Mouse (Mus musculus): Measurements from ENCODE around the gene Ubr1. TPM values are rescaled to one million over a fixed set of nuclear protein-coding genes. Genes with fewer than 3 reads are reported as not detected.

The Ubr1 gene
- polyA plus RNA-seq, 1 experiment = 12.1 TPM

DNA sequence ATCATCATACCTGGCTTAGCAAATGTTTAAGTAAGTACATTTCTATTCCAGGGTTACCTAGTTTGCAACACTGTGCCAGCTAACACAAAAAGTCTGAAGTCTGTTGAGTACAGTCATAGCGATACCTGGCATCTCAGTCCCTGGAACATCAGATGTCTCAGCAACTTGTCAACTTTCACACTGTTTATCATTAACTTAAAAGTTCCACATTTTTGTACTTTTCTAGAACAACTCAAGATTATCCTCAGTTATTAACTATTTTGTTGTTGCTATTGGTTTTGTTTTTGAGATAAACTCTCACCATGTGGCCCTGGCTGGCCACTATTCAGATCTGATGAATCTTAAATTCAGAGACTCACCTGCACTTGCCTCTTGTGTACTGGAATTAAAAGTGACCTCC lies 107.1 kb downstream of the Ubr1 start:
- Histone ChIP-seq H3K27ac (ENCODE audit: insufficient read depth, low read depth, low read length) (no peak overlapping the region), H3K36me3 (ENCODE audit: control insufficient read depth, insufficient read depth, low read length) (peaks cover 29% of the 10 kb centered on the region), H3K4me3 (ENCODE audit: low read depth, low read length) (no peak overlapping the region), H3K4me1 (ENCODE audit: control insufficient read depth, insufficient read depth, insufficient read length, low read length) (no peaks in the 10 kb centered on the region), H3K27me3 (ENCODE audit: control insufficient read depth, insufficient read depth, low read length) (no peaks in the 10 kb centered on the region)
- 98% methylated on average over 1 of the region's 1 CpGs for WGBS
- no peak for TF ChIP-seq POLR2A (IDR thresholded peaks at IDR 0.05; ENCODE audit: low read depth, low read length)
- TF ChIP-seq CTCF (IDR thresholded peaks at IDR 0.05; ENCODE audit: extremely low read depth, insufficient read length, insufficient replicate concordance, low read depth, low read length) = no peak

DNA sequence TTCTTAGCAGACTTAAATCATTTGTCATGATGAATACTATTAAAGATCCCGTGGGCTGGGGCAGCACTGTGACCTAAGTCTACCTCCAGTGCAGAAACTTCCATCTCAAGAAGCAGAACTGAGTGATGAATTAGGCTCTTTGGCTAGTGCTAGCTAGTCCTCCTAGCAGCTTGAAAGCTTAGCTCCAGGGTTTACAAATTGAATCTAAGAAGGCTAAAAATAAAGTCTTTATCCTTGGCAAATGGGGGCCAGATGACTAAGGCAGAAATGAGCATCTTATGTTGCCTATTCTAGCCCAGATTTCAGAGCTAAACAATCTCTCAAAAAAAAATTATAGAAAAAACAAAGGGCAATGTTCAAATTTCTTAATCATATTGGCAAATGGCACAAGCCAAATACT lies 109.8 kb downstream of the Ubr1 start:
- H3K27ac ChIP-seq (ENCODE audit: insufficient read depth, low read depth, low read length) = no peak overlapping the region
- no peak overlapping the region for H3K4me3 ChIP-seq (ENCODE audit: low read depth, low read length)
- H3K4me1 ChIP-seq (ENCODE audit: control insufficient read depth, insufficient read depth, insufficient read length, low read length) = no peaks in the 10 kb centered on the region
- H3K36me3 ChIP-seq (ENCODE audit: control insufficient read depth, insufficient read depth, low read length) = peaks cover 22% of the 10 kb centered on the region
- WGBS = 81% methylated on average over 1 of the region's 1 CpGs
- H3K27me3 ChIP-seq (ENCODE audit: control insufficient read depth, insufficient read depth, low read length) = no peaks in the 10 kb centered on the region
- TF ChIP-seq CTCF (IDR thresholded peaks at IDR 0.05; ENCODE audit: extremely low read depth, insufficient read length, insufficient replicate concordance, low read depth, low read length) (no peak), POLR2A (IDR thresholded peaks at IDR 0.05; ENCODE audit: low read depth, low read length) (no peak)

- WGBS = 82% methylated on average over 3 of the region's 3 CpGs
- Histone ChIP-seq H3K27ac (ENCODE audit: insufficient read depth, low read depth, low read length) (no peak overlapping the region), H3K27me3 (ENCODE audit: control insufficient read depth, insufficient read depth, low read length) (no peaks in the 10 kb centered on the region), H3K4me3 (ENCODE audit: low read depth, low read length) (no peak overlapping the region), H3K4me1 (ENCODE audit: control insufficient read depth, insufficient read depth, insufficient read length, low read length) (no peaks in the 10 kb centered on the region), H3K36me3 (ENCODE audit: control insufficient read depth, insufficient read depth, low read length) (peaks cover 9% of the 10 kb centered on the region)
- TF ChIP-seq CTCF (IDR thresholded peaks at IDR 0.05; ENCODE audit: extremely low read depth, insufficient read length, insufficient replicate concordance, low read depth, low read length) (no peak), POLR2A (IDR thresholded peaks at IDR 0.05; ENCODE audit: low read depth, low read length) (no peak)
Measured at GRCm38 (mm10) chr2:120858131-120858530, 112.4 kb downstream of the Ubr1 start.

DNA sequence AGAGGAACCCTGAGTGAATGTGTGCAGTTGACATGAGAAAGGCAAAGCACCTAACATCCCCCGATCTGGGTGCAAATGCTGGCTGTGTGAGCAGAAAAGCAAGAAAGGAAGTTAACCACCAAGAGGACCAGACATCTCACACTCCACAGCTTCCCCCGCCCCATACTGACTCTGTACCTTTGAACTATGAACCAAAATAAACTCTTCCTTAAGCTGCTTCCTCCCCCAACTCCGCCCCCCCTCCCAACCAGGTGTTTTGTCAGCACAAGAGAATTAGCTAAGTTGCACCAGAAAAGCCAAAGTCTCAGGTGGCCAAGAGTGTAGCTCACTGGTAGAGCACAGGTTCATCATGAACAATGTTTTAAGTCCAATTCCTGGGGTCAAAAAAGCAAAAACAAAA lies 117.4 kb downstream of the Ubr1 start:
- 38% methylated on average over 3 of the region's 3 CpGs for WGBS
- Histone ChIP-seq H3K36me3 (ENCODE audit: control insufficient read depth, insufficient read depth, low read length) (no peaks in the 10 kb centered on the region), H3K27me3 (ENCODE audit: control insufficient read depth, insufficient read depth, low read length) (no peaks in the 10 kb centered on the region), H3K4me1 (ENCODE audit: control insufficient read depth, insufficient read depth, insufficient read length, low read length) (peaks cover 5% of the 10 kb centered on the region; the same call in 1 of the 2 replicates), H3K4me3 (ENCODE audit: low read depth, low read length) (no peak overlapping the region), H3K27ac (ENCODE audit: insufficient read depth, low read depth, low read length) (no peak overlapping the region)
- TF ChIP-seq POLR2A (IDR thresholded peaks at IDR 0.05; ENCODE audit: low read depth, low read length) = no peak
- no peak for TF ChIP-seq CTCF (IDR thresholded peaks at IDR 0.05; ENCODE audit: extremely low read depth, insufficient read length, insufficient replicate concordance, low read depth, low read length)

DNA sequence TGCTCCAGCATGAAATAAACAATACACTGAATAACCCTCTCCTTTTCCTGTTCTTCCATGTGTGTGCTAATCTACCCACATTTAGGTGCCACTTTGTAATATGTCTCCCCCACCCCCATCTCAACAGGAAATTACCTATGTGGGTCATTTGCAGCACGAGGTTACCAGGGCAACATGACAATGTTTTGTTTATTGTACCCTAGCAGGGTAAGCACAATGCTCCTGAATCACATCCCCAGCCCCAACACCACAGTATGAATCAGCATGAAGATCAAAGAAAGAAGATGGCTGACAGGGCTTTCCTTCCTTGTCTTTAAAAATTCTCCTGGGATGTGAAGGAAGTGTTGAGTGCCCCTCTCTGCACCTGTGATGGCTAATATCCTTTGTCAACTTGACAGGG lies 117.9 kb downstream of the Ubr1 start:
- Histone ChIP-seq H3K4me3 (ENCODE audit: low read depth, low read length) (no peak overlapping the region), H3K27me3 (ENCODE audit: control insufficient read depth, insufficient read depth, low read length) (no peaks in the 10 kb centered on the region), H3K27ac (ENCODE audit: insufficient read depth, low read depth, low read length) (no peak overlapping the region), H3K4me1 (ENCODE audit: control insufficient read depth, insufficient read depth, insufficient read length, low read length) (peaks cover 5% of the 10 kb centered on the region; the same call in 1 of the 2 replicates), H3K36me3 (ENCODE audit: control insufficient read depth, insufficient read depth, low read length) (no peaks in the 10 kb centered on the region)
- no peak for TF ChIP-seq POLR2A (IDR thresholded peaks at IDR 0.05; ENCODE audit: low read depth, low read length)
- TF ChIP-seq CTCF (IDR thresholded peaks at IDR 0.05; ENCODE audit: extremely low read depth, insufficient read length, insufficient replicate concordance, low read depth, low read length) = no peak
- WGBS = 14% methylated on average over 1 of the region's 1 CpGs

GRCm38 (mm10) chr2:120850424-120851082 lies 120.0 kb downstream of the Ubr1 start, which contains the start of gene Ttbk2:
Gene Ttbk2 (minus strand): TSS chr2:120850604.
- H3K36me3 ChIP-seq (ENCODE audit: control insufficient read depth, insufficient read depth, low read length) = no peaks in the 10 kb centered on the region
- H3K27ac ChIP-seq (ENCODE audit: insufficient read depth, low read depth, low read length) = no peak within 1 kb of the TSS
- TF ChIP-seq POLR2A (IDR thresholded peaks at IDR 0.05; ENCODE audit: low read depth, low read length) (no peak), CTCF (IDR thresholded peaks at IDR 0.05; ENCODE audit: extremely low read depth, insufficient read length, insufficient replicate concordance, low read depth, low read length) (no peak)
- H3K4me1 ChIP-seq (ENCODE audit: control insufficient read depth, insufficient read depth, insufficient read length, low read length) = peaks cover 5% of the 10 kb centered on the region; the same call in 1 of the 2 replicates
- peak within 1 kb of the TSS; percentile 91 for H3K4me3 ChIP-seq (ENCODE audit: low read depth, low read length)
- 1% methylated on average over 35 of the region's 39 CpGs for WGBS
- H3K27me3 ChIP-seq (ENCODE audit: control insufficient read depth, insufficient read depth, low read length) = no peaks in the 10 kb centered on the region

DNA sequence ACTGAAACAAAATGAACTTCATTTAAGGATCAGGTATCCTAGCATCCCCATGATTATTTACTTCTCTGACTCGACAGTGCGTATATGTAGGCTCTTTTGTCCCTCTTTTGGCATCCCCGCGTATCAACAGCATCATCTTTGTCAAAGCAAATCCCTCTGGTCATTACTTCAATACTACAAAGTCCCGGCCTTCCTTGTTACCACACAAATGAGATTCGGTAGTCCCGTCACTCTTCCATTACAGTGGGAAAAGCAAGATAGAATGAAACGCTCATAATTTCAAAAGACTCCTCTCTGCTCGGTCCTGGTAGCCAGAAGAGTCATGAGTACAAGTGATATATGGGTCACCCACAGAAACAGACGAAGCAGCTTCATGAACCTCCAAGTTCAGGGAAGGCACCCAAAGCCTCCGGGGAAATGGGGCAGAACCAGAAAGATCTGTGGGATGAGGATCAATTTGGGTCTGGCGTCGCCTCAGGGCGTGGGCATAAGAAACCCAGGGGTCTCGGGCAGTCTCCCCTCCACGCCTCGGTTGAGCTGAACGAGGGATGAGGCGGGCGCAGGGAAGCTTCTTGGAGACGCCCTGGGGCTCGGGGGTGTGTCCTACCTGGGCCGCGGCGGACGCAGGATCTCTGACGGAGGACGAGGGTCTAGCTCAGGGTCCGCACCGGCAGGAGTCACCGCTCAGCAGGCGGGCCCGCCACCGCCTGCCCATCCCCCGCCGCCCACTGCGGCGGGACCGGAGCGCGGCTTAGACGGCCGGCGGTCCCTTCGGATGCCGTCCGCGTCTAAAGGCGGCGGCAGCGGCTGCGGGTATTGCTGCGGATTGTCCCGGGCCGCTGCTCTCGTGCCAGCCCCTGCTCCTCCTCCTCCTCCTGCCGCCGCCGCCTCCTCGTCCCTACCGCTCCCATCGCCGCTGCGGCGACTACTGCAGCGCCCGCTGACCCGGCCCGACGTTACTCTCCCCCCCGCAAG lies 120.8 kb downstream of the Ubr1 start, which contains the start of gene Cdan1:
Cdan1 (minus strand) TSS at position 680 of the 975 bp plus-strand sequence.
- no peak within 1 kb of the TSS for H3K27ac ChIP-seq (ENCODE audit: insufficient read depth, low read depth, low read length)

More for the DNA sequence above, 120.8 kb downstream of the Ubr1 start, which contains the start of gene Cdan1:
- Histone ChIP-seq H3K27me3 (ENCODE audit: control insufficient read depth, insufficient read depth, low read length) (no peaks in the 10 kb centered on the region), H3K4me1 (ENCODE audit: control insufficient read depth, insufficient read depth, insufficient read length, low read length) (peaks cover 5% of the 10 kb centered on the region; the same call in 1 of the 2 replicates), H3K4me3 (ENCODE audit: low read depth, low read length) (peak within 1 kb of the TSS; percentile 91), H3K36me3 (ENCODE audit: control insufficient read depth, insufficient read depth, low read length) (no peaks in the 10 kb centered on the region)
- 0 out of 2 replicates have a peak, but pooled peaks have one; percentile 9 for TF ChIP-seq POLR2A (IDR thresholded peaks at IDR 0.05; ENCODE audit: low read depth, low read length)
- no peak for TF ChIP-seq CTCF (IDR thresholded peaks at IDR 0.05; ENCODE audit: extremely low read depth, insufficient read length, insufficient replicate concordance, low read depth, low read length)
- 2% methylated on average over 61 of the region's 71 CpGs for WGBS

Data from small intestine, adult 2 months (tissue).